Mouse (Mus musculus) forebrain, embryonic 11.5 days (tissue): ENCODE results near the gene Casq2. TPM values are rescaled to one million over a fixed set of nuclear protein-coding genes. Genes with fewer than 3 reads are reported as not detected.
"Not testable (repeated sequence)": the region's sequence is repeated elsewhere in the genome, so short reads cannot be mapped to it uniquely, and the experiment has no call there.

Experiments
- ATAC-seq: fragments of 200-750 bp; cut with Nextera tagmentation; replicated peaks from 2 replicates; pipeline ENCODE4 v1.8.0; 2017; ENCODE audit warnings: moderate TSS enrichment; ENCODE audit not compliant: low FRiP score
- DNase-seq: peaks from one replicate; pipeline ENCODE4 v3.0.0-alpha.2; 2017; ENCODE audit warnings: low spot score
- H3K27ac ChIP-seq: fragments of 300-500 bp; sonication (generic); 2 replicates; pipeline ENCODE4 v1.5.1; 2014; ENCODE audit warnings: low read depth, low read length
- H3K27me3 ChIP-seq: fragments of 300-500 bp; sonication (generic); 2 replicates; pipeline ENCODE4 v1.6.1; 2014; ENCODE audit warnings: mild to moderate bottlenecking, low read length, mixed read lengths; ENCODE audit not compliant: control insufficient read depth, insufficient read depth
- H3K36me3 ChIP-seq: fragments of 300-500 bp; sonication (generic); 2 replicates; pipeline ENCODE4 v1.6.1; 2014; ENCODE audit warnings: mild to moderate bottlenecking, low read length, moderate library complexity, mixed read lengths; ENCODE audit not compliant: control insufficient read depth, insufficient read depth
- H3K4me1 ChIP-seq: fragments of 300-500 bp; sonication (generic); replicated peaks from 2 replicates; pipeline ENCODE4 v1.6.1; 2014; ENCODE audit warnings: low read length, mixed read lengths; ENCODE audit not compliant: control insufficient read depth, insufficient read depth
- H3K4me2 ChIP-seq: fragments of 300-500 bp; sonication (generic); 2 replicates; pipeline ENCODE4 v1.6.1; 2014; ENCODE audit warnings: low read depth, mild to moderate bottlenecking, low read length, moderate library complexity, mixed read lengths; ENCODE audit not compliant: severe bottlenecking
- H3K4me3 ChIP-seq: fragments of 300-500 bp; sonication (generic); 2 replicates; pipeline ENCODE4 v1.5.1; 2014; ENCODE audit warnings: low read depth, low read length
- H3K9ac ChIP-seq: fragments of 300-500 bp; sonication (generic); 2 replicates; pipeline ENCODE4 v1.6.1; 2014; ENCODE audit warnings: low read length
- H3K9me3 ChIP-seq: fragments of 300-500 bp; sonication (generic); 2 replicates; pipeline ENCODE4 v1.6.1; 2016; ENCODE audit warnings: low read length, mixed read lengths; ENCODE audit not compliant: control insufficient read depth
- WGBS: fragments of 180-500 bp; shearing (Covaris S2); extraction: QIAGEN DNeasy Blood & Tissue Kit; methylation state at CpG from one replicate; pipeline ENCODE4 v1.1.7; 2014; 5-methylcytosine and 5-hydroxymethylcytosine counted together
- polyA plus RNA-seq: library from polyadenylated mRNA; unstranded; fragments of >200 nt; fragmentation: Nextera tagmentation; extraction: Ambion mirVana; gene quantifications from 2 replicates; pipeline ENCODE4 v1.2.1, GENCODE M21; 2014

The Casq2 gene
- polyA plus RNA-seq, 1 experiment from 2014 or later: not detected

GRCm38 (mm10) chr3:102157652-102158051 is 71.4 kb downstream of the Casq2 start:
- Histone ChIP-seq H3K4me3 (no peak overlapping the region), H3K9me3 (no peaks in the 10 kb centered on the region), H3K36me3 (no peaks in the 10 kb centered on the region), H3K27ac (no peak overlapping the region), H3K27me3 (no peaks in the 10 kb centered on the region), H3K4me1 (peaks cover 5% of the 10 kb centered on the region; the same call in 1 of the 2 replicates), H3K4me2 (no peak overlapping the region), H3K9ac (no peak overlapping the region)
- DNase-seq (no peak), ATAC-seq (no peak)
- 95% methylated on average over 6 of the region's 6 CpGs for WGBS

GRCm38 (mm10) chr3:102158759-102159422 is 72.7 kb downstream of the Casq2 start:
- Histone ChIP-seq H3K9me3 (no peaks in the 10 kb centered on the region), H3K4me3 (no peak overlapping the region), H3K27ac (no peak overlapping the region), H3K4me2 (no peak overlapping the region), H3K4me1 (peaks cover 3% of the 10 kb centered on the region; the same call in 1 of the 2 replicates), H3K9ac (no peak overlapping the region), H3K27me3 (no peaks in the 10 kb centered on the region), H3K36me3 (no peaks in the 10 kb centered on the region)
- ATAC-seq (no peak), DNase-seq (no peak)
- 89% methylated on average over 14 of the region's 14 CpGs for WGBS

GRCm38 (mm10) chr3:102159423-102160325 is 73.5 kb downstream of the Casq2 start:
- Histone ChIP-seq H3K9ac (no peak overlapping the region), H3K9me3 (no peaks in the 10 kb centered on the region), H3K4me3 (no peak overlapping the region), H3K36me3 (no peaks in the 10 kb centered on the region), H3K4me2 (no peak overlapping the region), H3K27me3 (no peaks in the 10 kb centered on the region), H3K4me1 (peaks cover 3% of the 10 kb centered on the region; the same call in 1 of the 2 replicates), H3K27ac (no peak overlapping the region)
- no peak for DNase-seq
- no peak for ATAC-seq
- 78% methylated on average over 14 of the region's 14 CpGs for WGBS

GRCm38 (mm10) chr3:102163861-102164260 is 77.6 kb downstream of the Casq2 start:
- WGBS: 64% methylated on average over 1 of the region's 1 CpGs
- DNase-seq, H3K9me3 ChIP-seq, H3K27ac ChIP-seq, ATAC-seq, H3K4me2 ChIP-seq, H3K27me3 ChIP-seq, H3K4me3 ChIP-seq, H3K36me3 ChIP-seq, H3K9ac ChIP-seq: not testable (repeated sequence)
- H3K4me1 ChIP-seq: peaks cover 11% of the 10 kb centered on the region

GRCm38 (mm10) chr3:102164911-102165310 is 78.7 kb downstream of the Casq2 start:
- Histone ChIP-seq H3K27ac (no peak overlapping the region), H3K4me3 (no peak overlapping the region)

GRCm38 (mm10) chr3:102165536-102166286 is 79.5 kb downstream of the Casq2 start:
- no peak overlapping the region for H3K4me2 ChIP-seq
- ATAC-seq (no peak; the same call in 1 of the 2 replicates), DNase-seq (no peak)
- WGBS: 91% methylated on average over 21 of the region's 21 CpGs
- H3K27me3 ChIP-seq: no peaks in the 10 kb centered on the region
- no peak overlapping the region for H3K4me3 ChIP-seq
- H3K9me3 ChIP-seq: no peaks in the 10 kb centered on the region
- no peak overlapping the region for H3K9ac ChIP-seq
- H3K27ac ChIP-seq: 0 out of 2 replicates have a peak overlapping the region, but pooled peaks have one; percentile 31
- peaks cover 9% of the 10 kb centered on the region for H3K4me1 ChIP-seq
- H3K36me3 ChIP-seq: no peaks in the 10 kb centered on the region

More at GRCm38 (mm10) chr3:102164911-102165310, 78.7 kb downstream of the Casq2 start:
- no peak for ATAC-seq
- H3K9me3 ChIP-seq: no peaks in the 10 kb centered on the region
- no peak for DNase-seq
- 69% methylated on average over 4 of the region's 4 CpGs for WGBS
- H3K4me1 ChIP-seq: peaks cover 9% of the 10 kb centered on the region
- no peaks in the 10 kb centered on the region for H3K27me3 ChIP-seq
- H3K4me2 ChIP-seq: no peak overlapping the region
- H3K36me3 ChIP-seq: no peaks in the 10 kb centered on the region
- no peak overlapping the region for H3K9ac ChIP-seq

GRCm38 (mm10) chr3:102166287-102166620 is 80.0 kb downstream of the Casq2 start:
- 70% methylated on average over 4 of the region's 4 CpGs for WGBS
- Histone ChIP-seq H3K9ac (no peak overlapping the region), H3K4me1 (peaks cover 9% of the 10 kb centered on the region), H3K36me3 (no peaks in the 10 kb centered on the region), H3K4me3 (no peak overlapping the region), H3K27ac (0 out of 2 replicates have a peak overlapping the region, but pooled peaks have one; percentile 31), H3K9me3 (no peaks in the 10 kb centered on the region), H3K27me3 (no peaks in the 10 kb centered on the region), H3K4me2 (no peak overlapping the region)
- DNase-seq (no peak), ATAC-seq (no peak)

- H3K27ac ChIP-seq: no peak overlapping the region
- H3K36me3 ChIP-seq: no peaks in the 10 kb centered on the region
- no peaks in the 10 kb centered on the region for H3K27me3 ChIP-seq
- no peak overlapping the region for H3K4me2 ChIP-seq
- H3K9me3 ChIP-seq: no peaks in the 10 kb centered on the region
- peaks cover 9% of the 10 kb centered on the region for H3K4me1 ChIP-seq
- 75% methylated on average over 8 of the region's 8 CpGs for WGBS
- ATAC-seq: no peak
- no peak for DNase-seq
- H3K9ac ChIP-seq: no peak overlapping the region
- H3K4me3 ChIP-seq: no peak overlapping the region
Measured at GRCm38 (mm10) chr3:102166794-102167193, 80.6 kb downstream of the Casq2 start.
